Mouse (Mus musculus) forebrain, embryonic 16.5 days (tissue): ENCODE results near the gene Filip1. TPM values are rescaled to one million over a fixed set of nuclear protein-coding genes. Genes with fewer than 3 reads are reported as not detected.

Experiments used
- ATAC-seq: fragments of 200-750 bp; cut with Nextera tagmentation; 2 replicates; pipeline ENCODE4 v1.8.0; 2017; ENCODE audit warnings: mild to moderate bottlenecking, moderate library complexity
- H3K27ac ChIP-seq: fragments of 300-500 bp; sonication (generic); 2 replicates; pipeline ENCODE4 v1.5.1; 2014; ENCODE audit warnings: low read length, control low read depth
- H3K27me3 ChIP-seq: fragments of 300-500 bp; sonication (generic); replicated peaks from 2 replicates; pipeline ENCODE4 v1.6.1; 2014; ENCODE audit warnings: low read length; ENCODE audit not compliant: control insufficient read depth, insufficient read depth
- H3K36me3 ChIP-seq: fragments of 300-500 bp; sonication (generic); 2 replicates; pipeline ENCODE4 v1.6.1; 2014; ENCODE audit not compliant: control insufficient read depth, insufficient read depth
- H3K4me1 ChIP-seq: fragments of 300-500 bp; sonication (generic); replicated peaks from 2 replicates; pipeline ENCODE4 v1.6.1; 2014; ENCODE audit warnings: low read length; ENCODE audit not compliant: control insufficient read depth, insufficient read depth
- H3K4me2 ChIP-seq: fragments of 300-500 bp; sonication (generic); 2 replicates; pipeline ENCODE4 v1.6.1; 2014; ENCODE audit warnings: mild to moderate bottlenecking, low read length, control low read depth
- H3K4me3 ChIP-seq: fragments of 300-500 bp; sonication (generic); replicated peaks from 2 replicates; pipeline ENCODE4 v1.5.1; 2014; ENCODE audit warnings: mild to moderate bottlenecking, low read length, control low read depth
- H3K9ac ChIP-seq: fragments of 300-500 bp; sonication (generic); replicated peaks from 2 replicates; pipeline ENCODE4 v1.6.1; 2014; ENCODE audit warnings: low read depth, low read length, control low read depth
- H3K9me3 ChIP-seq: fragments of 300-500 bp; sonication (generic); 2 replicates; pipeline ENCODE4 v1.6.1; 2016; ENCODE audit warnings: low read length; ENCODE audit not compliant: control insufficient read depth
- WGBS: fragments of 180-500 bp; shearing (Covaris S2); extraction: QIAGEN DNeasy Blood & Tissue Kit; methylation state at CpG from one replicate; pipeline ENCODE4 v1.1.7; 2014; 5-methylcytosine and 5-hydroxymethylcytosine counted together
- polyA plus RNA-seq: library from polyadenylated mRNA; unstranded; fragments of >200 nt; fragmentation: Nextera tagmentation; extraction: Ambion mirVana; gene quantifications from 2 replicates; pipeline ENCODE4 v1.2.1, GENCODE M21; 2015

The Filip1 gene
- polyA plus RNA-seq, 1 experiment from 2014 or later: 3.0 TPM

DNA sequence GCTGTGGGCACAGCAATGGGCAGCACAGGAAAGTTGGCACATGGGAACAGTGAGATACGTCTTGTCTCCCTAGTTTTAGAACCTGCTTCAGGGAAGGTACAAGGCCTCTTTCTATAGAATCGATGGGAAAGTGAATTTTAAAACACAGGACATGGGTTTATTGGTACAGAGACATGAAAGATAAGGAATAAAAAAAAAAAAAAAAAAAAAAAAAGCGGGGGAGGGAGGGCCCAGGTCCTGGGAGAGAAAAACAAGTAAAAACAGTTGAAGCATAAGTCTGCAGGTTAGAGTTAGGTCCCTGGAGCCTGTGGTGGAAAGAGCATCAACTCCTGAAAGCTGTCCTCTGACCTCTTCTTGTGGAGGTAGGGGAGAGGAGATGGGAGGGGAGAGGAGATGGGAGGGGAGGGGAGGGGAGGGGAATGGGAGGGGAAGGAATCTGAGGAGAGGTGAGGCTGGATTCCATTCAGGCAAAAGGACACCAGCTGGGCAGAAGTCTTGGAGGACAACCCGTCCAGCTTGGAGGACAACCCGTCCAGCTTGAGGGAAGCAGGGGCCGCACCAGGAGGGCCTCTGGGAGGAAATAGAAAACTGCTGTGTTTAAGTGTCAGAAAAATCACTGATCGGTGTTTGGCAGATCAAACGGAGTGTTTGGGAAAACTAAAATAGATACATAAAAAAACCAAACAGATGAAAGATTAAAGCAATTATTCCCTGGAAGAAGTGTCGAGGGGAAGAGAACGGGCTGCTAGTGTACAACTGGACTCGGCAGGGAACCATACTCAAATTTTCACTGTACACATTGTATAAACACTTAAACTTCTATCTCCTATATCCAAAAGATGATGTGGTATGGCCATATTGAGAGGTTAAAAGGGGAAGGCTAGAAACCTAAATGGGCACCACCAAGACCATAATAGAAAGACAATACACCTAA lies 201.4 kb downstream of the Filip1 start:
- peaks cover 5% of the 10 kb centered on the region for H3K4me1 ChIP-seq
- no peaks in the 10 kb centered on the region for H3K9me3 ChIP-seq
- 79% methylated on average over 11 of the region's 11 CpGs for WGBS
- H3K36me3 ChIP-seq: no peaks in the 10 kb centered on the region
- H3K4me3 ChIP-seq: no peak overlapping the region
- H3K27me3 ChIP-seq: no peaks in the 10 kb centered on the region
- H3K9ac ChIP-seq: no peak overlapping the region
- ATAC-seq: no peak
- no peak overlapping the region for H3K4me2 ChIP-seq
- H3K27ac ChIP-seq: no peak overlapping the region

GRCm38 (mm10) chr9:79810534-79810933 lies 202.1 kb downstream of the Filip1 start:
- no peak overlapping the region for H3K27ac ChIP-seq
- H3K4me2 ChIP-seq: no peak overlapping the region
- no peak overlapping the region for H3K4me3 ChIP-seq
- H3K9me3 ChIP-seq: no peaks in the 10 kb centered on the region
- no peaks in the 10 kb centered on the region for H3K36me3 ChIP-seq
- WGBS: 88% methylated on average over 3 of the region's 3 CpGs
- no peak overlapping the region for H3K9ac ChIP-seq
- peaks cover 5% of the 10 kb centered on the region for H3K4me1 ChIP-seq
- ATAC-seq: no peak
- H3K27me3 ChIP-seq: no peaks in the 10 kb centered on the region

- H3K4me1 ChIP-seq: 0 out of 2 replicates have a peak, but pooled peaks cover 2% of the 10 kb centered on the region
- ATAC-seq: no peak
- H3K27ac ChIP-seq: no peak overlapping the region
- H3K9ac ChIP-seq: no peak overlapping the region
- no peaks in the 10 kb centered on the region for H3K9me3 ChIP-seq
- H3K4me2 ChIP-seq: no peak overlapping the region
- no peaks in the 10 kb centered on the region for H3K27me3 ChIP-seq
- WGBS: 72% methylated on average over 6 of the region's 6 CpGs
- H3K4me3 ChIP-seq: no peak overlapping the region
- H3K36me3 ChIP-seq: no peaks in the 10 kb centered on the region
These were observed 203.2 kb downstream of the Filip1 start for GRCm38 (mm10) chr9:79809411-79809810.

DNA sequence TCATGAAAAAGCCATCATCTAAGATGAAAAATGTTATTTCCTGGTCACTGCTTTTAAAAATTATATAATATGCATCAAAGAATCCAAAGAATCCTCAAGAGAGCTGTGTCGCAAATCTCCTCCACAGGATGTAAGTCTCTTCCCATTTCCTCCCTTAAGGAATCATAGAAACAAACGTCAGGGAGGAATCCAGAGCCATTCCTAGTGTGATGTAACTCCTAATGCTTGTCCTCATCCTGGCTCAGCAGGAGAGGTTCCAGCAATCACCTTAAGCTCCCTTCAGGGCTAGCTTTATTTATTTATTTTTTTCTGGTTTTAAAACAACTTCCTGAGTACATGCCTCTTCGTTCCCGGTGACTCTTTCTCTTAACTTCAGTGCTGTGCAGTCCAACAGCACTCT lies 205.5 kb downstream of the Filip1 start:
- no peak for ATAC-seq
- Histone ChIP-seq H3K4me2 (no peak overlapping the region), H3K27ac (no peak overlapping the region), H3K4me1 (0 out of 2 replicates have a peak, but pooled peaks cover 2% of the 10 kb centered on the region), H3K9me3 (no peaks in the 10 kb centered on the region), H3K4me3 (no peak overlapping the region), H3K9ac (no peak overlapping the region), H3K27me3 (no peaks in the 10 kb centered on the region), H3K36me3 (no peaks in the 10 kb centered on the region)
- WGBS: 48% methylated on average over 4 of the region's 4 CpGs

DNA sequence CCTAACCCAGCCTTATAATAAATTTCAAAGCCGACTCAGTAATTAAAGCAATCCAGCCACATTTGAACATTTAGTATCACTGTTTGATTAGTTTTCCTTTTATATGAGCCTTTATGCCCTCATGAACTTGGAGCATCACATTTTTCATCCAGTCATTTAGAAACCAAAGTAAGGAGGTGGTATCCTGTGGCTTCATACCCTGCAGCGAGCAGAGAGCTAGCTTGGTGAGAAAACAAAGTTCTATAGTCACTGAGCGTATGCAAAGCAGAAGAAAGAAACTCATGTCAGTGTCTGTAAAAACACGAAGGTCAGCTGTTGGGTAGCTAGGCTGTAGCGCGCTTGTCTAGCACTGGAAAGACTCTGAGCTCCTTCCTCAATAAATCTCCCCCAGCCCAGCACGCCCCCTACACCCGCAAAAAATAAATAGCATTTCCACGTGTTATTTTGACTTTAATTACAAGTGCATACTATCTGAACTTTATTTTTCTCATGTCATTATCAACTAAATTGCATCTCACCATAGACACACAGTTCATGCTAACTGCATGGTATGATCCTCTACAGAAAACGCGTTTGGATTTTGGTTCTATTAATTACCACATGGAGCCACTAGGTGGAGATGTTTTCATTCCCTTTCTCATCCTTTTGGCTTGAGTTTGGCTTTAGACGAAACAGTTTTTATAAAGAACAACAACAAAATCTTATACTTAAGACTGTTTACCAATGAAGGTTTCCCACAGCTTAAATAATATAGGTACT lies 206.2 kb downstream of the Filip1 start:
- ATAC-seq: peak; percentile 58
- Histone ChIP-seq H3K9me3 (no peaks in the 10 kb centered on the region), H3K4me1 (0 out of 2 replicates have a peak, but pooled peaks cover 2% of the 10 kb centered on the region), H3K9ac (no peak overlapping the region), H3K27me3 (no peaks in the 10 kb centered on the region), H3K27ac (no peak overlapping the region), H3K4me2 (no peak overlapping the region), H3K4me3 (no peak overlapping the region), H3K36me3 (no peaks in the 10 kb centered on the region)
- 46% methylated on average over 12 of the region's 12 CpGs for WGBS

- Histone ChIP-seq H3K4me1 (0 out of 2 replicates have a peak, but pooled peaks cover 2% of the 10 kb centered on the region), H3K9me3 (no peaks in the 10 kb centered on the region), H3K4me2 (no peak overlapping the region), H3K9ac (no peak overlapping the region), H3K4me3 (no peak overlapping the region), H3K36me3 (no peaks in the 10 kb centered on the region), H3K27ac (no peak overlapping the region), H3K27me3 (no peaks in the 10 kb centered on the region)
- ATAC-seq: no peak
- WGBS: 91% methylated on average over 10 of the region's 10 CpGs
These were observed 207.2 kb downstream of the Filip1 start for GRCm38 (mm10) chr9:79805426-79805825.

DNA sequence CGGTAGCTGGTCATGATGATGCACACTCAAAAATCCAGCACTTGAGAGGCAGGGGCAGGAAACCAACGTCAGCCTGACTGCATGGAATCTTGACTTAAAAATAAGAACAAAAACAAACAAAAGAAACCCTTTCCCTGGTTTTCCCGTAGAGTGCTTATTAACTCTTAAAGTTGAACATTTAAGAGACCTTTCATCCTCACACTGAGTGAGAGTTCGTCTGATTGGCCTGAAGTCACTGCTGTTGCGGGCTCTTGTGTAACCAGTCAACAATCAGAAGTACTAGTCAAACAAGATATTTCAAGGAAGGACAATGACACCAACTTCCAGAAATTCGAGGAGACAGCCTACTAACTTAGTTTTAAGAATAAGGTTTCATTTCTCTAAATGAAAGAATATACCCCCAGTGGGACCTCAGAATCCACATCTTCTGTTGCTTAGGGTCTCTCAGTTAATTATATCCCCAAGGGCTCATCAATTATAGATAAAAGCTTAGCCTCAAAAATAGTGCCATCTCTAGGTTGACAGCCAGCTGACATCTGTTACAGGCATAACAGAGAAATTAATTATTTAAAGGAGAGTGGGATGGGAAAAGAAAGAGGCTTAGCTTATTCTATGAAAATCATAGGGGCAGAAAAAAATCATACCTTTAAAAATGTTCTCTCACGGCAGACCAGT lies 216.1 kb downstream of the Filip1 start:
- Histone ChIP-seq H3K9ac (no peak overlapping the region), H3K36me3 (no peaks in the 10 kb centered on the region), H3K4me1 (peaks cover 5% of the 10 kb centered on the region), H3K4me2 (no peak overlapping the region), H3K4me3 (no peak overlapping the region), H3K27ac (no peak overlapping the region), H3K9me3 (no peaks in the 10 kb centered on the region), H3K27me3 (no peaks in the 10 kb centered on the region)
- ATAC-seq: no peak
- 73% methylated on average over 7 of the region's 7 CpGs for WGBS

DNA sequence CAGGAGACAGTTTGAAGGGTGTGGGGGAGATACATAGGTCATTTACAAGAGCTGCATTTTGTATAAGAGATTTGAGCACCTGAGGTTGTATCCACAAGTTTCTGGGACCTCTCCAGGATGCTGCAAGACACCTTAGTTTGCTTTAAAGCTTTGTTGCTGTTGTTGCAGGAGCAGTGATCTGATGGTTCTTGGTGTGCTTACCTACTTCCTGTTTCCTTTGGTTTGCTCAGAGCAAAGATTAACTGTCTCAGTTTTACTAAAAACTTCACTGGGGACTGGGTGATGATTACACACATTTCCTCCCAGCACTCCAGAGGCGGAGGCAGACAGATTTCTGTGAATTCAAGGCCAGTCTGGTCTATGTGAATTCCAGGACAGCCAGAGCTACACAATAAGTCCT lies 217.6 kb downstream of the Filip1 start:
- no peak for ATAC-seq
- Histone ChIP-seq H3K27ac (no peak overlapping the region), H3K4me1 (peaks cover 11% of the 10 kb centered on the region), H3K9me3 (no peaks in the 10 kb centered on the region), H3K4me3 (no peak overlapping the region), H3K9ac (no peak overlapping the region), H3K27me3 (no peaks in the 10 kb centered on the region), H3K36me3 (no peaks in the 10 kb centered on the region), H3K4me2 (no peak overlapping the region)
- WGBS: 89% methylated on average over 1 of the region's 1 CpGs
